Mouse (Mus musculus) fibroblast of lung, adult 2 months (primary cell): ENCODE data around the gene Ate1.
"Not testable (repeated sequence)": the region's sequence is repeated elsewhere in the genome, so short reads cannot be mapped to it uniquely, and the experiment has no call there.

Experiments used
- DNase-seq: peaks from one replicate; pipeline ENCODE4 v3.0.0-alpha.2; 2011; ENCODE audit warnings: low read depth

The Ate1 gene

DNA sequence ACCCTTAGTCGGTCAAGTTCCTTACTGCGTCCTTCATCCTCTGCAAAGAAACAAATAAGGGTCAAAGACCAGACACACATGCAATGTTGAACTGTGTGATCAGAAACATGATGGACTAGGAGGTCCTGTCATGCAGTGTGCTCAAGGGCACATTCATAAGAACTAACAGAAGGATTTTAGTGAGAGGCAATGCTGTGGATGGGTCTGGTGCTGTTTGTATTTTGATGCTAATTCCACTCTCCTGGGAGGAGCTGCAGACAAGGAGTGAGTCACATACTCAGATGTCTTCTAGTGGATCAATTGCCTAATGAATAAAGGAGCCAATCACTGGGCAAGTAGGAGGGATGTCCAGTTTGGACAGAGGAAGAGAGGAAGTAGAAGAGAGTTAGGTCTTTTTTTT lies 125.5 kb downstream of the Ate1 start:
- DNase-seq, result no peak

DNA sequence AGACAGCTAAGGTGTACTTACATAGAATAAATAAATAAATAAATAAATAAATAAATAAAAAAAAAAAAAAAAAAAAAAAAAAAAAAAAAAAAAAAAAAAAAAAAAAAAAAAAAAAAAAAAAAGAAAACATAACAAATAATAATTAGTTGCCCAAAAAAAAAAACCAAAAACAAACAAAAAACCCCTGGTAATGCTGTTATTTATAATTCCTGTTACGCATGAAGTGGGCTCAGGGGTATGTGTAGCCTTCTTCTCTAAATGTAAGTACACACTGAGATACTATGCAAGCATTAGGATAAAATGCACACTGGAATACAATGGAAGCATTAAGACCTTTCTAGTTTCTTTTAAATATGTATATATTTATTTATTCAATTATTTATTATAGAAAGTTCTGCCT lies 130.1 kb downstream of the Ate1 start:
- not testable (repeated sequence) for DNase-seq

DNA sequence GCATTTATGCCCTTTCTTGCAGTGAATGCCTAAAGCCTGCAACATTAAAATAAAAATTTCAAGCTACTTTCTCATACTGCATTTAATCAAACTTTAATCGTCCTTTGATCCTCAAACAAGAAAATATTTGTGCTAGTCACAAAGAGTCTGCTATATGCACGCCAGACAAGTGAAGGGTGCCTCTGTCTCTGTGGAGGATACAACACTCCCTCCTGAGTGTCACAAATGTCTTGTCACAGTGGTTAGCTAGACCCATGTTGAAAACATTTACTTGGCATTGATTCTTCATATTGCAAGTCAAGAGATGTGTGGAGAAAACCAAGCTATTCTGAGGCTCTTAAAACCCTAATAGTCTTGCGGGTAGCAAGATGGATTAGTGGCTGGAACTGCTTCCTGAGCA lies 133.9 kb downstream of the Ate1 start:
- no peak for DNase-seq

DNA sequence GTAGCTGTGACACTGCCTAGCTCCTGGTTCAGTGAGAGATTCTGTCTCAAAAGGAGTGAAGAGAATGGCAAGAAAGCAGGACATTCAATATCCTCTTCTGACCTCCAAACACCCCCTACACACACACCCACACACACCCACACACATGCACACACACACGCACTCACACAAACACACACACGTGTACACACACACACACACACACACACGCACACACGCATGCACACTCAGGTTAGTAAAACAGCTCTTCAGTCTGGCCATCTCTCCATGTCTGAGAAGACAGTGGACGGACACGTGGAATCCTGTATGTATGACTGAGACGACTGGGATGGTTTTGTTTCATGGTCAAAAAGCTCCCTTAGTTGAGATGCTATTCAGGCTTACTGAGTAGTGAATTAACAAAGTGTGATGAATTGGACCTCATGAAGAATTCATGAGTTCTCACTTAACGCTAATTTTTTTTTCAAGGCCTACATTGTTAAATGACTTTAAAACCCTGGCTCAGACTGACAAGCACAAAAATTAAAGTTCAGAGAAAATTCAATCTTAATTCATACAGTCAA lies 134.4 kb downstream of the Ate1 start:
- DNase-seq, result no peak

- DNase-seq, result no peak
Observed at GRCm38 (mm10) chr7:130382126-130382525, 138.0 kb downstream of the Ate1 start.

DNA sequence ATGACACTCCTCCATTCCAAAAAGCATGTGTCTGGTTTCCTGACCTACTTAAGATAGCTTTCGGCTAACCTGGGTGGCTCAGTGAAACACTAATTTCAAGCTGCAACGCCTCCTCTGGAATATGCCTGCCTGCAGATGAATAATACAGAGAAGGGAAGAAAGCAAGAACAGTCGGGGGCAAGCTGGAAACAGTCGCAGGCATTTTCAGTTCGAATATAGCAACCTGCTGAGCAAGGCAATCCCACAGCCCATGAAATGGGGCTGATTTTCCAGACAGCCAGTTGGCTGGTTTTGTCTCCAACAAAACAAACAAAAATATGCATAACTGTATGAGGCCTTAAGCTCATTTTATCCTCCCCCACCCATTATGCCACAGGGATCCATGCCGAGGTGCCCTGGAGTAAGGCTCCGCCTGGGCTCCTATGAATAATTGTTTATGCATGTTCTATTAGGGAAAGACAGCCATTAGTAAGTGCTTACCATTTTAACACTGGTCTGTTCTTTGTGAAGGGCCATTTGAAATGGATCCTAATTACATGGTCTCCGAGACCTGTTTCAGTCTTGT lies 138.7 kb downstream of the Ate1 start:
- no peak for DNase-seq

DNA sequence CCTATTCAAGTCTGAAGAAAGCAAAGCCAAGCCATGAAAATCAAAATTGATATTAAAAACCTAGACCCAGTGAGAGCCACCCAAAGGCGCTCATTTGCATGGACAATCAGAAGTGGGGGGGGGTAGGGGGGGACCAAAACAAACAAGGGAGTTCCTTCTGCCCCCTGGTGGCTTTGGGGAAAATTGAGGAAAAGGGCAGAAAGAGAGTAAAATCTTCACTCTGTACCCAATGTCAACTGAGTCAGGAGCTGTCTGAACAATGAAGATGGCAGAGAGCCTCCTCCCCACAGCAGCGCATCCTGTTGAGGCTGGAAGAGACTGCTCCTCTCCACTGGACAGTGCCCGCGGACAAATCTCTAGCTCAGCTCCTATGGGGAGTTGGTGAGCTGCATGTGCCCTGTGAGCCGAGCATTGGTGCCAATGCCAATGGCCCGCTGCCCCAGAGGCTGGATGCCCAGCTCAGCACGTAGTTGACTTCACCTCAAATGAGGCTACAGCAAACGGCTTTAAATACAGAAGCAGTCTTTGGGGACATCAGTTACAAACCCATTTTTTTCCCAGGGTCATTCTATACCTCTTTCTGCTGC lies 139.3 kb downstream of the Ate1 start:
- DNase-seq, result no peak

DNA sequence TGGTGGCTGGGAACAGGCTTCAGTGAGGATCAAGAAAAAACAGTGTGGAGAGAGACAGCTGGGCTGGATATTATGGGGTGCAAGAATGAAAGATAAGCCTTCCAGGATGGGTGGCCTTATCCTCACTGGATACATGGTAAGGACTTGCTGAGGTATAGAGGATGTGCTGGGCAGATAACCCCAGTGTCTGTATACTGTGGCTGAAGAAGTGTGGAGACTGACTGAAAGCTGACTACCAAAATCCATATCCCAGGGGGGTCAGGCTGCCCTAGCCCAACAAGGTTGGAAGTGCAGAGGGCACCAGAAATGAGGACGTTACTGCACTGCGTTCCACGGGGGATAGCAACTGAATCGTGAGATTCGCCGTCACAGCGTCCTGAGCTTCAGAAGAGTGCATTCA lies 139.8 kb downstream of the Ate1 start:
- no peak for DNase-seq

GRCm38 (mm10) chr7:130379886-130380285 lies 140.3 kb downstream of the Ate1 start:
- no peak for DNase-seq

DNA sequence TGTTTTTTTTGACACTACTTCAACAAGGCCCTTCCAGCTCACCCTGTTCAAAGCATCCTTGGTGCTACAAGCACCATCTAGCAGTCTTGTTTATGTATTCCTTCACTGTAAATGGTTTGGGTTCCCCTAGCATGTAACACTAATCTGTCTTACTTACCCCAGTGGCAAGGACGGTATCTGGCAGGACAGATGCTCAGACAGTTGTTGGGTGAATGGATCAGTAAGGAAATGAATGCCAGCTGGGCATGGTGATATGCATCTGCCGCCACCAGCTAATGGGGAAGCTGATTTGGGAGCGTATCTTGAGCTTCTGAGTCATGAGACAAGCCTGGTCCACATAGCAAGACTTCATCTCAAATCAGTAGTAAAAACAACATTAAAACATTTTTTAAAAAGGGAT lies 141.9 kb downstream of the Ate1 start:
- no peak for DNase-seq

GRCm38 (mm10) chr7:130374311-130374710 lies 145.9 kb downstream of the Ate1 start:
- DNase-seq, result no peak

DNA sequence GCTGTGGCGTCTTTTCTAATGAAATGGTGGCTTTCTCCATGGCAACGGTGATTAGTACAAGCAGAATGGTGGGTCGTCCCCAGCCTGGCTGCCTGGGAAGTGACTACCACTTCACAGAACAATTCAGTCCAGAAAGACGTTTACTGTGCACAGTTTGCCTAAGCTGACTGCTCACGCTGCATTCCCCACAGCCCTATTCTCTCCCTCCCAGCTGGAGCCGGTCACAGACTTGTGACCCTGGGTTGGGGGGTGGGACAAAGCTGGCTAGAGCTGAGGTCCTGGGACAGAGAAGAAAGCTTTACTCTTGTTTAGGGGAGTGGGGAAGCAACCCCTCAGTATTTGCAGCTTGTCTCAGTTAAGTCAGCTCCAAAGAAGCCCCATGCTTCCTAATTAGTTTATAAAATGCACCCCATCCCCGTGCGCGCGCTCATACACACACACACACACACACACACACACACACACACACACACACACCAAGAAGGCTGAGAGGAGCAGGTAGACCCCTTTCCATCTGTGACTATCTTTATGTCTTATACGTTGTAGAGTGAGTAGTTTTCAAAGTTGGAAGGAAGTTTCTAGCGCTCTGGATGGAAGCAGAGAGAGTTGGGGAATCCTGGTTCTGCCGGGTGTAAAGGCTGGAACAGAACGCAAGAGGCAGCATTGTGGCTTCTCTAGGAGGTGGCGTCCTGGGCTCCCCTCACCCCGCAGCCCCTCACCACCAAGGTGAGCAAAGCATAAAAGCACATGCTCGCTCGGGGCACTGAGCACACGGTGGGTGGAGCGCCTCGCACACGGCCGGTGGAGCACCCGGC lies 151.1 kb downstream of the Ate1 start:
- DNase-seq, result no peak

DNA sequence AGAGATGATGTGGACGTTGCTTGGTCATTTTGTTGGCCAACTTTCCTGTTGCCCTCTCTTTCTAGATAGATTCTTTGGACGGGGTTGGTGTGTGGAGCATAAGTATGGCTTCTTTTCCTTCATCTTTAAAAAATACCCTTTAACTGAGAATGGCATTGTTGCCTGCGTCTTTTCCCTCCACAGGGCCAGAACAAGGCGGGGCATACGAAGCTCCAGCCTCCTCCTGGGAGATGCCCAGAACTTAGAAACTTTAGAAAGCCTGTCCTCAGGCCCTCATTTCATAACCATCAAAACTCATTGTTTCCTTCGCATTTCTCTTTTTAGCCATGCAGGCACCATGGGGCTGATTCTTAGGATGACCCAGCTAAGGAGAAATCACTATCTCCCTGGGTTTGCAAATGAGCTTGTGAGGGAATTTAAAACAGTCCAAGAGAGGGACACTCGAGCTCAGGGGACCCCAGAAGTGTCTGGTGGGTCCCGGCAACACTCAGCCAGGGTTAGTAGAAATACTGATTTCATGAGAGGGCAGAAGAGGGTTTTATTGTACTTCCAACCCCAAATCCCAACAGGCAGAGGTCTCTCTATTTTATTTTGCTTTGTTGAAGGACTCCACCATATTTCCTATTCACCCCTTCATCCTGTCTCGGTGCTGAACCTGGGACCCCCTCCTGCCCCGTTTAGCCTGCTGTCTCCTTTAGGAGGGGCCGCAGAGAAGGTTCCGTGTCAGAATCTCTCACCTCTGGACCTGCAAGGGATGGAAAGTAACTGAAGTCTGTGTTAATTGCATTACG lies 151.9 kb downstream of the Ate1 start:
- no peak for DNase-seq

DNA sequence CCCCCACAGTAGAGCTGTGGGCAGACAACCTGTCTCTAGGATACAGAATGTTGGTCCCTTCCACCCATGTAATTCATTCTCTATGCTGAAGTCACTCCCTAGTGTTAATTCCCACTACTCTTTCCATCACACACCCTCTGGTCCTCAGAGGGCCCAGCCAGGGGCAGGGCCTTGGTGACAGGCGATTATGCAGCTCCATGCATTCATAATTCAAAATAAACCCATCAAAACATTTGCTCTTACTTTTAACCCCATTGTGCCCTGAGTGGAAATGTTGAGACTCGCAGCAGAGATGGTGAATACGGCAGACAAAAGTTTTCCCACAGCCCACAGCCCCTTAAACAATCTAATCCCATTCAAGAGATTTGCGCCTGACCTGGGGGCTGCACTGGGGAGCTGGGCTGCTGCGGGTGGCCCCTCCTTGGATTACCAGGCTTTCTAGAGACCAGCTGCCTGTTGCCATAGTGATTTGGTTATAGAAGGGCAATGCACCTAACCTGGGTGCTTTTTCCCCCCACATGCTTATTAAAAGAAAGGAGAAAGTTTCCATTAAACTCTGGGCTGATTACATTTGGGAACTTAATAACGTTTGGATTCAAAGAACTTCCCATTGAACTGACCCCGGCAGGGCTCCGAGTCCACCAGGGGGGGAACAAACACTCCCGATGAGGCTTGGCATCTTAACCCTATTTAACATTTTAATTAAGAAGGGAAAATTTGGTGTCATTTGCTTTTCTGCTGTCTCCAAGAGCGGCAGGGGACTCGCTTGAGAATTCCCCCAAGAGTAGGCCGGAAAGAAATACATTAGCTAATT lies 152.7 kb downstream of the Ate1 start:
- DNase-seq, result no peak

- DNase-seq, result no peak
Observed at GRCm38 (mm10) chr7:130365711-130366110, 154.5 kb downstream of the Ate1 start.
